Mouse (Mus musculus) left cerebral cortex, adult 8-10 months (tissue): Measurements from ENCODE around the gene BC005561. TPM values are rescaled to one million over a fixed set of nuclear protein-coding genes. Genes with fewer than 3 reads are reported as not detected.
"Not testable (repeated sequence)": the region's sequence is repeated elsewhere in the genome, so short reads cannot be mapped to it uniquely, and the experiment has no call there.

Experiments
- DNase-seq, 2 experiments: peaks; one replicate each; pipeline ENCODE4 v3.0.0; 2022; ENCODE audit warnings: low spot score in 2 of 2
- total RNA-seq, 4 experiments: library from RNA; stranded (reverse); gene quantifications; 2 replicates each; pipeline ENCODE4 v1.2.4; 2022

BC005561 gene
- total RNA-seq = 10 to 100 TPM; 11.5 to 13.3 (median 12.4) TPM

DNA sequence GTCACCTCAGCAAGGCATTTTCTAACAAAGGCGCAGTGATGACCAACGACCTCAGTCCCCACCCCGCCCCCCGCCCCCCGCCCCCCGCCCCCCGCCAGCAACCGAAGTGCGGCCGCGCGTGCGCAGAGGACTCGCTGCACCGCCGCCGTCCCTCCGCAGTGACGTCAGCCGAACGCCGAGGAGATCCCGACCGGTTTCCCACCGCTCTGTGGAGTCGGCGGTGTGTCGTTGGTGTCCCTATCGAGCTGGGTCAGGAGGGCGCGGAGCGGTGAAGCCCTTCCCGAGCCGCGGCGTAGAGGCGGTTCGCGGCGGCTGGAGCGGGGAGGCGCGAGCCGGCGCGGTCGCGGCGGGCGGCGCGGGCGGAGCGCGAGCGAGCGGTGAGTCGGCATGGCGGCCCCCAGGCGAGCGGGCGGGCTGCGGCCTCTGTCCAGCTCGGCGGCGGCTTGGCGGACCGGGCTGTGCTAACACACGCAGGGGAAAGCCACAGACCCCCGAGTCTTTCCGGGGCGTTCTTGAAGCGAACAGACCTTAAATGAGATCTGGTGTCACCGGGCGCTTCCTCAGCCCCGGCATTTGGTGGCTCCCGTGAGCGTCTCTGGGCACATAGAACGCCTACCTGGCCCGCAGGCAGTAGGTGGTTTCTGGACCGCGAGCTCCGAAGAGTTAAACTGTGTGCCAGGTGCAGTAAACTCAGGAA is at the start of gene BC005561:
BC005561 (plus strand) TSS at position 158 of the 697 bp plus-strand sequence.
- DNase-seq = peak; percentile 64 to 74

DNA sequence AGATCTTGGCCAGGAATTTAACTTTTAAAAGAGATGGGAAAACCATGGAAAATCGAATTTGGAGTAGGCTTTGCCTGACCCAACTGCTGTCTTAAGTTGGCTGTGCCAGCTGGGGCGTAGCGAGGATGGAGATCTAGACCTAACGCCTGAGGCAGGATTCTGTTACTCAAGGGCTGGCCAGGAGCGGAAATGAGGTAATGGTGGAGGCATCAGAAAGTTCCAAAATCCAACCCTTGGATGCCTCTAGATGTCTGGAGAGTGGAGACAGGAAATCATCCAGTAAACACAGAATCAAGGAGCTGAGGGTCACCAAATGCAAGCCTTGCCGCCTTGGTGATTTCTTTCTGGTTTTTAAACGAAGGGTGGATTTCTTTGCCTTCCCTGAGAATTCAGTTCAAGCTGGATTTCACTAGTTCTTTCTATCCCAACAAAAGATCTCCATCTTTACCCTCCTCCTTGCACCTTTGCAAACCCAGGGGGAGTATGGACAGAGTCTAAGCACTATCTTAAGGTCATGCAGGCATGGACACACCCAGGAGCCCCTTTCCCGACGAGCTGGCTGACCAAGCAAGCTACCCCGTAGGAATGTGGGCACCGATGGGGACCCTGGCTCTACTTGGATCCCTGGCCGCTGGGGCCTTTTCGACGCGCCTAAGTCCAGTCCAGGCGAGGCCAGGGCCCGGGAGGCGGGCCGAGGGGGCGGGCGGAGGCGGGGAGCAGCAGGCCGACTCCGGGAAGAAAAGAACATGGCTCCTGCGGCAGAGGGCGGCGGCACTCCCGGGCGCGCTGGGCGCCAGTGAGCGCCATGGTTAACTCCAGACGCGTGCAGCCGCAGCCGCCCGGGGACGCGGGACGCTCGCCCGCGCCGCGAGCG is 49.1 kb upstream of the BC005561 start, which contains the start of gene Pkd2:
Pkd2 (plus strand) TSS at position 619 of the 874 bp plus-strand sequence.
- peak; percentile 56 to 58 for DNase-seq

DNA sequence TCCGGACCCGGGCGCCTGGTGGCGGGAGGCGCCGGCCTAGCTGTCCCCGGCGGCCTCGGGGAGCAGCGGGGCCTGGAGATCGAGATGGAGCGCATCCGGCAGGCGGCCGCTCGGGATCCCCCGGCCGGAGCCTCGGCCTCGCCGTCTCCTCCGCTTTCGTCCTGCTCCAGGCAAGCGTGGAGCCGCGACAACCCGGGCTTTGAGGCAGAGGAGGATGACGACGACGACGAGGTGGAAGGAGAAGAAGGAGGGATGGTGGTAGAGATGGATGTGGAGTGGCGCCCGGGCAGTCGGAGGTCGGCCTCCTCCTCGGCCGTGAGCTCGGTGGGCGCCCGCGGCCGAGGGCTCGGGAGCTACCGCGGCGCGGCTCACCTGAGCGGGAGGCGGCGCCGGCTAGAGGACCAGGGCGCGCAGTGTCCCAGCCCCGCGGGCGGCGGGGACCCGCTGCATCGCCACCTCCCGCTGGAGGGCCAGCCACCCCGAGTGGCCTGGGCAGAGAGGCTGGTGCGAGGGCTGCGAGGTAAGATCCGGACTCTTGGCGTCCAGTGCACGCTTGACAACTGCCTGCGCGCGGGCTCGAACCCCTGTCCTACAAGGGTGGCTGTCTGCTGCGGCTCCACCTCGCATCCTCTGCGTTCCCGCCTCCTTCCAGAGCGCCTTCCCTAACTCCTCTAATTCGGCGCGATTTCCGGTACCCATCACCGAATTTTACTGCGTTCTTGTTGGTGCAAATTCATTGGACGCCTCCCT is 48.3 kb upstream of the BC005561 start:
- DNase-seq = peak; percentile 60 to 61

DNA sequence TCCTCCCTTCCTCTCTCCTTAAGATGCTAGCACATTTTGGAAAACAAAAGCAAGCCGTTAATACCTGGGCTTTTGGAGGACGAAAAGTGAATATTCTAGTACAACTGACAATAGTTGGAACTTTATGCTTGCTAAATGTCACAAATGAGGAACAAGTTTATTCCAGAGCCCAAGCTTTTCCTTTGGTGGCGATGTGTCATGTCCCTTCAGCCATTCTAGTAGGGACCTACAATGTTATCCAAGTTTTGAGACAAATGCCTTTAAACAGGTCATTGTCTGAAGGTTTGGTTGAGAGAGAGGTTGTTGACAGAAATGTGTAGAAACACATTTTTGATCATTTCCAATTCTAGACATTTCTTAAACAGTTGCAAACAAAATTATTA is 47.7 kb upstream of the BC005561 start:
- no peak for DNase-seq

DNA sequence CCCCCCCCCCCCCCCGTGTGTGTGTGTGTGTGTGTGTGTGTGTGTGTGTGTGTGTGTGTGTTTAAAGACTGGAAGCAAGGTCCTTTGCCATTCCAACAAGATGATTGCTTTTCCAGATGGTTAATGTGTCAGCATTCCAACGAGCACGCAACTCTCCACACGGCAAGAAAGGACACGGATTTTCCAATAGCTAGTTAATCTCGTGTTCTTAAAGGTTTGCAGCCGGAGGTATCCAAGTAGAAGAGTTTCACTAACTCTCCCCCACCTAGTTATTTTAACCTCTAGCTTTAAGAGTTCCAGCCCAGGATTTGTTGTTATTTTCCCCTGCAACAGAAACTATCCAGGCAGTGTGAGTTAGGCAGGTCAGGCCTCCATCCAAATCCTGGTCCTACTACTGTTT is 47.3 kb upstream of the BC005561 start:
- no peak for DNase-seq

DNA sequence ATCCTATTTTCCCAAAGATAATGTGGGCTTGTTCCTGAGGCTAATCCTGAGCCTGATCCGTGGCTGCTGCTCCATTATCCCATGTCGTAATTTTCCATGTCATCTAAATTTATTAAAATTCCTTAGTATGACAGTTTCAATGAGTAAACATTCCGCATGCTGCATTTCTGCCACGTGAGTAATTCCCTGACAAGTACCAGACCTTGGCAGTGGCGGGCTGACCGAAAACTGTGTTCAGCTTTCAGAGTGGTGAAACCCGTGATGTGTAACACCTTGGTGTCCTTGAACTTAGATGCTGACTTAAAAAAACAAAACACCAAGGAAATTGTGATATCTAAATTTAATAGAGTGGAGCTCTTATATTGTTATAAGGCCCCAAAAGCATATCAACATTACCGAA is 42.9 kb upstream of the BC005561 start:
- no peak for DNase-seq

DNA sequence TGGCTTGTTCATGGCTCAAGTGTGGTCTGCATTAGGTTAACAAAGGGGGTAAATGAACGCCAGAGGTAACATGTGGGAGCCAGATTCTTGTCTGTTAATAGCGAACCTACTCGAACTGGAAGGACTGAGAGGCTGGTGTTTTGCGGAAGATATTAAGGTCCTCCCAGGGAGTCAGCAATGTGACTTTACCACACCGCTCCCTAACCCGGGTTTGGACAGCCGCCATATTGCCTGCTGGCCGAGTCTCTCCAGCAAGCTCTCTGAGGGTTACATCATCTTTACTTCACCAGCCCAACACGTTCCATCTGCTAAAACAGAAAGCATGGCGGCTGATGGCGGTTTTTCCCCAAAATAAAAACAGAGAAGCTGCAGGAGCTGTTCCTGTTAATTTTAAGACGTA is 42.4 kb upstream of the BC005561 start:
- no peak for DNase-seq

DNA sequence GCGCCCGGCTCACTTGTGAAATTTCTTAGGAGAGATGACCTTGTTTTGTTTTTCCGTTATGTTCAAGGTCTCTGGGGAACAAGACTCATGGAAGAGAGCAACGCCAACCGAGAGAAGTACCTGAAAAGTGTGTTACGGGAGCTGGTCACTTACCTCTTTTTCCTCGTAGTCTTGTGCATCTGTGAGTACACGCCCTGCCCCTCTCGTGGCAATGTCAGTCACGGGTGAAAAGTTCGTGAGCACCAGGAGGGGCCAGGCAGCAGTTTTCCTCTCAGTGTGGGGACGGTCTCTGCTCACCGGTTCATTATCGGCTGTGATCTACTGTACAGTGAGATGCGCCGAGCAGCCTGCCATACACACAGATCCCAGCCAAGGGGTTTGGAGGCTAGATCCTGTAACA is 41.3 kb upstream of the BC005561 start:
- DNase-seq = no peak

DNA sequence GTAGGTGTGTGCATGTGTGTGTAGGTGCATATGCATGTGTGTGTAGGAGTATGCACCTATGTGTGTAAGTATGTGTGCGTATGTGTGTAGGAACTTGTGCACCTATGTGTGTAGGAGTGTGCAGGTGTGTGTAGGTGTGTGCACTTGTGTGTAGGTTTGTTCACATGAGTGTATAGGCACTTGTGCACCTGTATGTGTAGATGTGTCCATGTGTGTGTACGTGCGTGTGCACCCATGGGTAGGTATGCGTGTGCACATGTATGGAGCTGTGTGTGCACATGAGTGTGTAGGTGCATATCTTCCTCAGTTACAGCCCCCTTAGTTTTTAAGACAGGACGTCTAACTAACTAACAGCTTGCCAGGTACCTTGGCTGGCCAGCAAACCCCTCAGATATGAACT is 39.6 kb upstream of the BC005561 start:
- DNase-seq = no peak

DNA sequence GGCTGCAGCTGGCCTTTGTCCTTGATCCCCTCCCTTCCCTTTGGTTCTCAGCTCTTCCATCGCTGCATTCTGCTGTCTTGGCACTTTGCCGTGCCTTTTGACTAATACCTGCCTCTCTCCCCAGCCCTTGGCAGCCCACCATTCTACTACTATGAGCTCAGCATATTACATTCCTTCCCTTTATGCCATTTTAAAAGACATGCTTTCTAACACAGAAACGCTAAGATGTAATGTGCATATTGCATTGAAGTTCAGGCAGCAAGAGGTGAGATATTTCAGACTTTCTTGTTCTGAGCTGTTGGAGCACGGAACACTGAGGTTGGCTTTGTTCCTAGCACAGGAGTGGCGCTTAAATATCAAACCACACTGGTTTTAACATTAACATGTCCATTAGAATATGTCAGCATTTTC is 37.2 kb upstream of the BC005561 start:
- DNase-seq = no peak

DNA sequence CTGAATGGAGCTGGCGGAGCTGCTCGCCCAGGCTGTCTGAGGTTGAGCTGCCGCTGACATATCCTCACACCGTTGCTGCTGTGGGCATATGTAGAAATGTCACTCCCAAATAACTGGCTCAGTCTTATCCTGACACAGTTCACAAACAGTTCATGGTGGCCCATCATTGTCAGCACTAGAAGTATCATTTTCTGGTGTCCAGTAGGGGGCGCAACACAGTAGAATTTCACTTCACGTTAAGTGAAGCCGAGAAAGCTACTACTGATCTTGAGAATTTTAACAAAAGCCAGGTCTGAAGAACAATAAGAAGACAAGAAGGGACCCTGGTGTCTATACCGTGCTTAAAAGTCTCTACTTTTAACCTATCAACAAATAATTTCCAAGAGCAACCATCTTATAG is 35.8 kb upstream of the BC005561 start:
- no peak for DNase-seq

DNA sequence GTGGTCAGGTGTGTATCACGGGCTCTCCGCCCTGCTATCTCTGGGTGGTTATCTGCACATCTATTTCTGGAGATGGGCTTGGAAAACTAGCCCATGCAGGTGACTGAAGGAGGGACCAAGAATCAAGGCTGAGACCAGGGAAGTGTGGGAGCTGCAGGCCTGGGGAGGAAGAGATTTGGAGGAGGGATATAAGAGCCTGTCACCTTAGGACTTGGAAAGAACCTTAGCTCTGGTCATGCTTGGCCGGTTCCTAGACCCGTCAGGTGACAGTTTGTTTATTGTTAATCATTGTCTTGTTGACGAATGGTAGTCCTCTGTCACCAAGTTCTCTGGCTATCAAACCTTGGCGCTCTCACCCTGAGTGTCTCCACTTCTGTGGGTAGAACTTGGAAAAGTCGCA is 27.8 kb upstream of the BC005561 start:
- DNase-seq = no peak

DNA sequence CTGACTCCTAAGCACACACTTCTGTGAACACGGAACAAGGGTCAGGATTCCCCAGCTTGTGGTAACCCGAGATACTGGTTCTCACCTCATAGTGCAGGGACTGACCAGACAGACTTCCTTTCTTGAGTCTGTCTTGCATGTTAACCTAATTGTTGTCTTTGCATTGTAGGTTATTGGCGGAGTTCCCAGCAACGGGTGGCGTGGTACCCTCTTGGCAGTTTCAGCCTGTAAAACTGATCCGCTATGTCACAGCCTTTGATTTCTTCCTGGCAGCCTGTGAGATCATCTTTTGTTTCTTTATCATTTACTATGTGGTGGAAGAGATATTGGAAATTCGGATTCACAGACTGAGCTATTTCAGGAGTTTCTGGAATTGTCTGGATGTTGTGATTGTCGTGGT is 25.3 kb upstream of the BC005561 start:
- DNase-seq = no peak

DNA sequence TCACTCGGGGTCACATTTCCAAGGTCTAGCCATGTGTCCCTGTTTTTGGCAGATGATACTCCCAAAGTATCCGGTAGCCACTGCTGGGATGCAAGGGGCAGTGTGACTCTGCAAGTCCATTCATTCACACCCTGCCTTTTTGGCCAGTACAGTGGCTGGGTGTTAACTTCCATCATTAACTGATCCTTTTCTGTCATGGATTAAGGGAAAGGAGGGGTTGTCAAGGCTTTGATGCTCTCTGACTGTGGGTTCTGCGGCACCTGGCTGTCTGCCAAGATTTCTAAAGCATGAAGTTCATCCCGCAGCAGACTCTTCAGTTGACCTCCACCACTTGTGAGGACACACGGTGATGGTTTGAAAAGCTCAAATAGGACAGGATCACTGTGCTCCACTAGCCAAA is 16.6 kb upstream of the BC005561 start:
- DNase-seq = no peak

DNA sequence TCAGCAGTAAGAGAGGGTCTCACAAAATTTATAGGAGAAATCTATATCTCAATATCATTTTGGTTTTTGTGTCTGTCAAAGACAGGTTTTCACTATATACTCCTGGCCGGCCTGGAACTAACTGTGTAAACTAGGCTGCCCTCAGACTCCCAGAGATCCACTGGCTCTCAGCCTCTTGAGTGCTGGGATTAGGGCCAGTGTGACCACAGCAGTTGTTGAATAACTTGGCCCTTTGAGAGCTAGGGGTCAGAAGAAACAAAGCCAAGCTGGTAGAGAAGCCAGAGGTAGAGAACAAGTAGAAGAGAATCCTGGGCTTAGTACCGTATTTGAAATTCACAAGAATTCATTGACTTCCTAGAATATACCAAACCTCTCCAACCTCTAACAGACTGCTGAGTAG is 3.3 kb upstream of the BC005561 start:
- no peak for DNase-seq

DNA sequence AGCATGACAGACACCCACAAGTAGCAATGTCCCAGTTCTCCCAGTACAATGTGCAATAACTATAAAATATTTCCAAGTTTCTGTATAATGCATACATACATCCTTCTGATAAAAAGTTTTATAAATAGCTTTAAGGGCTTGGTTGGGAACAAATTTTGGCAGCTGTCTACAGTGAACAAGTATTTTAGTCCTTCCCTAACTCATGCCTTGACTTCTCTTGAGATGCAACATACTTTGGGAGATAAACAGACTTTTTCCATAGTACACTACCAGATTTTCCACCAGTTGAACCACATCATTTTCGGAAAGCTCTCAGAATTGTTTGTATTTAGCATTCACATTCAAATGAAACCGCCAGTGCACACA is 340 bp upstream of the BC005561 start:
- no peak for DNase-seq

DNA sequence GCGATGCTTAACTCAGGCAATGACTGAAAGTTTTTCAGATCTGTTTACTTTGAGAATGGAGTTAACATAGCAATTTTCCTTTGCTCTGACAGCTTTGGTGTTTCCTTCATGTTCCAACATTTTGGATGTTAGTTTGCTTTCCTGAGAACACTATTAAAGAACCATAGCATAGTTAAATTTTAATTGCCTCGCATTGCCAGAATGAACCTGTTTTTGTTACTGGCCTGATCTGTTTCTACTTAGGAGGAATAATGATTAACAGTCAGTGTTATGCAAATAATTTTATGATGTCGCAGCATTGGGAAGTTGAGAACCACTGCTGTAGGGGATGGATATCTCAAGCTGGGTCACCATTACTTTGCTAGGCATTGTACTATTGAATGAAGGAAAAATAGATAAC is 3.1 kb downstream of the BC005561 start:
- DNase-seq = no peak

DNA sequence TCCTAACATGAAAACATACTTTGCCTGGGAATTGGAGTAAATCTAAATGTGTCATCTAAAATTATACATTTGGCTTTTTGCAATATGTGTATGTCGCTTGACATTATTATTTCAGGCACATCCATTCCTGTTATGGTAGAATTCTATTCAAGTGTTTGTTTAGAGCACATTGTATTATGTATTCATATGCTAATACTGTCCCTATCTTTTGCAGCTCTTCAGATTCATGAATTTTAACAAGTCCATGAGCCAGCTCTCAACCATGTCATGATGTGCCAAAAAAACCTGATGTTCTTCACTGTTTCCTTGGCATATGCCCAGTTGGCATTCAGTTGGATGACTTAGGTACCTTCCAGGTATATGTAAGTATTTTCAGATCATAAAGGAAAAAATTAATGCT is 30.5 kb downstream of the BC005561 start:
- DNase-seq = no peak

DNA sequence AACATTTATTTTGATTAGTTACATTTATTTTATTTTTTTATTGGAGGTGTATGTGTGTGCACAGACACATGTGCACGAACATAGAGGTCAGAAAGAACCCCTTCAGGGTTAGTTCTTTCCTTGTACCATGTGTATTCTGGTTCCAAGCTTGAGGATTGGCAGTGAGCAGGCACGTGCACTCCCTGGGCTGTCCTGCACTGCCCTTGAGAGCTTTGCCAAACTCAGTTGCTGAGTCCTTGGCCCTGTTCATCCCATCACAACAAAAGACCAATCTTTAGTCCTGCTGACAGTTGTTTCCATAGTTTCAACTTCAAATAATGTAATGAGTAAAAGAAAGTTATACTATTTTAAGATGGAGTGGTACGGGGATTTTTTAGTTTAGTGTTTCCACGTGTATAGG is 31.2 kb downstream of the BC005561 start:
- no peak for DNase-seq

DNA sequence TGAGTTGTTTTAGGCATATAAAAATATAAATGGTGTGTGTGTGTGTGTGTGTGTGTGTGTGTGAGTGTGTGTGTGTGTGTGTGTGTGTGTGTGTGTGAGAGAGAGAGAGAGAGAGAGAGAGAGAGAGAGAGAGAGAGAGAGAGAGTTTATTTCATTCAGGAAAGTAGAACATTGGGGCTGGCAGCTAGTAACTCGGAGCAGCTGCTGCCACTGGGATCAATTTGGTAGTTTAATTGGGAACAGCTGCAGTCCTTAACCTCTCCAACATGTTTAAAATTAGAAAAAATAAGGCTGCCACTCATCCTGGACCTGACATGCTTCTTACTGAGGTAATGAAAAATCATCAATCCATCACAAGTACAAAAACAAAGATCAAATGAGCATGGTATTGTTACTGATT is 59.9 kb downstream of the BC005561 start:
- DNase-seq = not testable (repeated sequence)

DNA sequence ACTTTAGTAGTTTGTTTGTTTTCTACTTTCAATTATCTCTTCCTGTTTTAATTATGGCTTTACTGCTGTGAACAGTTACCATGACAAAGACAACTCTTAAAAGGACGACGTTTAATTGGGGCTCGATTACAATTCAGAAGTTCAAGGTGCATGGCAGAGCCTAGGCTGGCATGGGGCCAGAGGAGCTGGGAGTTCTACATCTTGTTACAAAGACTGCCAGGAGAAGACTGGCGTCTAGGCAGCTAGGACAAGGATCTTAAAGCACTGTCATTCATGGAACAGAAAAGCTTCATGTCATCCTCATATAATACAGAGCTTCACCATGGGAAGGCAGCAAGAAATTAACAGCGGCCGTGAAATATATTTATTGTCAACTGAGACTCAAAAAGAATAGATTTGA is 62.6 kb downstream of the BC005561 start:
- DNase-seq = peak; percentile 15 to 25

DNA sequence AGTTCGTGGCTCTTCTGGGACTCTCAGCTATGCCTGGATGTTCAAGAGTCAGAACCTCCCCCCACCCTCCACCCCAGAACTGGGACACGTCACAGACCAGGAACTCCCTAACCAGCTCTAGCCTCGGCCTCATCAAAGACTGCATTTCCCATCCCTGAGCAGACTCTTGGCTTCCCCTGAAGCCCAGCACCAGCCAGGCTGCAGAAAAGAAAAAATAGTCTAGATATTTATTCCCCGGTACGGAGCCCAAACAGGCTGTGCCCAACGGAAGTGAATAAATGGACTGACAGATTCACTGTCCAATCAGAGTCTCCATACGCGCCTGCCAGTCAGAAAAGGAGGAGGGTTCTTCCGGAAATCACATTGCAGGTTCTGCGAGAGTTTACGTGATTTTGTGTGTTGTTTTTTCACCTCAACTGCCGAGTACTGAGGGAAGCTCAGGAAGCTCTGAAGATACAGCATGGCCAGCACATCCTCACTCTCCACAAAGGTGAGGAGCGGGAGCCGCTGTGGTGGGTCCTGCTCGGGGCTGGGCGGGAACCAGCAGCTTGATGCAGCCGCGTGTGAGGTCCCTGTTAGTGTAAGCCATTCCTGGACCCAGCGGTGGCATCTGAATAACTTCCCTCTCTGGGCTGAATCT is 63.2 kb downstream of the BC005561 start:
- peak; percentile 85 to 89 for DNase-seq
